Mouse (Mus musculus) forebrain, postnatal 0 days (tissue): ENCODE measurements around the gene Grcc10. TPM values are rescaled to one million over a fixed set of nuclear protein-coding genes. Genes with fewer than 3 reads are reported as not detected.

Experiments used
- ATAC-seq: fragments of 200-750 bp; cut with Nextera tagmentation; 2 replicates; pipeline ENCODE4 v1.8.0; 2017; ENCODE audit warnings: mild to moderate bottlenecking, moderate library complexity
- DNase-seq: peaks from one replicate; pipeline ENCODE4 v3.0.0-alpha.2; 2015
- H3K27ac ChIP-seq: fragments of 300-500 bp; sonication (generic); 2 replicates; pipeline ENCODE4 v1.5.1; 2014; ENCODE audit warnings: low read depth, mild to moderate bottlenecking, antibody characterized with exemption, low read length, moderate library complexity, mixed read lengths
- H3K27me3 ChIP-seq: fragments of 300-500 bp; sonication (generic); 2 replicates; pipeline ENCODE4 v1.6.1; 2014; ENCODE audit warnings: mild to moderate bottlenecking, low read length, mixed read lengths; ENCODE audit not compliant: insufficient read depth
- H3K36me3 ChIP-seq: fragments of 300-500 bp; sonication (generic); 2 replicates; pipeline ENCODE4 v1.6.1; 2014; ENCODE audit warnings: mild to moderate bottlenecking, moderate library complexity; ENCODE audit not compliant: insufficient read depth
- H3K4me1 ChIP-seq: fragments of 300-500 bp; sonication (generic); 2 replicates; pipeline ENCODE4 v1.6.1; 2014; ENCODE audit warnings: antibody characterized with exemption; ENCODE audit not compliant: insufficient read depth
- H3K4me2 ChIP-seq: fragments of 300-500 bp; sonication (generic); 2 replicates; pipeline ENCODE4 v1.6.1; 2014; ENCODE audit warnings: low read depth, mild to moderate bottlenecking, moderate library complexity
- H3K4me3 ChIP-seq: fragments of 300-500 bp; sonication (generic); 2 replicates; pipeline ENCODE4 v1.5.1; 2014; ENCODE audit warnings: low read depth, low read length, mixed read lengths
- H3K9ac ChIP-seq: fragments of 300-500 bp; sonication (generic); 2 replicates; pipeline ENCODE4 v1.6.1; 2014; ENCODE audit warnings: mild to moderate bottlenecking
- H3K9me3 ChIP-seq: fragments of 300-500 bp; sonication (generic); 2 replicates; pipeline ENCODE4 v1.6.1; 2016; ENCODE audit warnings: low read length
- CTCF ChIP-seq: sonication (generic); IDR thresholded peaks from 2 replicates; pipeline ENCODE4 v1.5.1; 2016; ENCODE audit warnings: antibody characterized with exemption, control low read depth, low read depth
- WGBS: fragments of 180-500 bp; shearing (Covaris S2); extraction: QIAGEN DNeasy Blood & Tissue Kit; methylation state at CpG from one replicate; pipeline ENCODE4 v1.1.7; 2014; 5-methylcytosine and 5-hydroxymethylcytosine counted together
- polyA plus RNA-seq: library from polyadenylated mRNA; unstranded; fragments of >200 nt; fragmentation: Nextera tagmentation; extraction: Ambion mirVana; gene quantifications from 2 replicates; pipeline ENCODE4 v1.2.1, GENCODE M21; 2015
- total RNA-seq: library from RNA; depleted of rRNA; stranded (reverse); fragments of >200 nt; gene quantifications from 2 replicates; pipeline ENCODE4 v1.2.3, GENCODE M21; 2014

Gene Grcc10
- total and polyA plus RNA-seq, 2 experiments from 2014 or later: 257 to 699 TPM

DNA sequence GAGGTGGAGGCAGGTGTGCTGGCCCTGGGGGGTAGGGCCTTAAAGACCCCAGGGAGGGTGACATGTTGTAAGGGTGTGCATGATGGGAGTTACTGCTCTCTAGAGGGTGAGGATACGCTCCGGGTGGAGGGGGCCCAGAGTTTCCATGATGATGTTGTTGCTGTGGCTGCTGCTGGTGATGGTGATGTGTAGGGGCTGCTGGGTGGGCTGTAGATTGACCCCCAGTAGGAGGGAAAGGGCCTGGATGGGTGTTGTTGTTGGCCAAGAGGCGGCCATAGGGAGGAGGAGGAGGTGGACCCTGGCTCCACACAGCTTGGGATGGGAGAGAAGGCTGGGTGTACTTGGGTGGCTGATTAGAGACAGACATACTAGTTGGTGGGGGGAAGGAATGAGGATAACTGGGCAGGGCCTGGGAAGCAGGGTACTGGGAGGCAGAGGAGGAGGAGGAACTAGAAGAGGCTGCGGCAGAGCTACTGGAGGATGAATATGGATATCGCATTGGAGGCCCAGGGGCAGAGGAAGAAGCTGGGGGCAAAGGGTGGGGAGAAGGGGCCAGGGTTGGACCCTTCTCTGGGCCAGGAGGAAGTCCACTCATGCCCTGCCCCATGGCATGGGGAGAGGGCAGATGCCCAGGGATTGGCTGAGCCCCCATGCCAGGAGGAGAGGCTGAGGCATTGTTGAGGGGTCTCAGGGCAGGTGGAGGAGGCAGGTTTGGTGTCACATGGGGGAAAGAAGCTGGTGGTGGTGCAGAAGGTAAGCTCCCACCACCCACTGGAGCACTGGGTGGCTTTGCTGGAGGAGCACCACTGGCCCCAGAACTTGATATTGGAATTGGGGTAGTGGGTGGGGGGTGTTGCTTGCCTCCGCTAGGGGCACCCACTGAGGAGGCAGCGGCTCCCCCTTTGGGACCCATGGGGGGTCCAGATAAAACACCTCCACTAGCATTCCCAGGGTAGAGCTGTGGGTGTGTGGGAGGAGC lies 5.8 kb upstream of the Grcc10 start:
- peaks cover 56% of the 10 kb centered on the region for H3K36me3 ChIP-seq
- no peak overlapping the region for H3K4me3 ChIP-seq
- ATAC-seq (no peak), DNase-seq (no peak)
- H3K27ac ChIP-seq: no peak overlapping the region
- 87% methylated on average over 7 of the region's 7 CpGs for WGBS
- H3K27me3 ChIP-seq: no peaks in the 10 kb centered on the region
- no peak overlapping the region for H3K4me2 ChIP-seq
- TF ChIP-seq CTCF: no peak
- no peaks in the 10 kb centered on the region for H3K9me3 ChIP-seq
- no peaks in the 10 kb centered on the region for H3K4me1 ChIP-seq
- H3K9ac ChIP-seq: peak overlapping the region; percentile 83; the same call in 1 of the 2 replicates

GRCm38 (mm10) chr6:124746296-124746605 lies 5.1 kb upstream of the Grcc10 start:
- no peak for TF ChIP-seq CTCF
- Histone ChIP-seq H3K9me3 (no peaks in the 10 kb centered on the region), H3K27me3 (no peaks in the 10 kb centered on the region), H3K36me3 (peaks cover 56% of the 10 kb centered on the region), H3K4me3 (peak overlapping the region; percentile 61), H3K4me1 (no peaks in the 10 kb centered on the region), H3K27ac (peak overlapping the region; percentile 89), H3K4me2 (peak overlapping the region; percentile 100), H3K9ac (peak overlapping the region; percentile 83)
- ATAC-seq: no peak
- 18% methylated on average over 8 of the region's 8 CpGs for WGBS
- DNase-seq: no peak

DNA sequence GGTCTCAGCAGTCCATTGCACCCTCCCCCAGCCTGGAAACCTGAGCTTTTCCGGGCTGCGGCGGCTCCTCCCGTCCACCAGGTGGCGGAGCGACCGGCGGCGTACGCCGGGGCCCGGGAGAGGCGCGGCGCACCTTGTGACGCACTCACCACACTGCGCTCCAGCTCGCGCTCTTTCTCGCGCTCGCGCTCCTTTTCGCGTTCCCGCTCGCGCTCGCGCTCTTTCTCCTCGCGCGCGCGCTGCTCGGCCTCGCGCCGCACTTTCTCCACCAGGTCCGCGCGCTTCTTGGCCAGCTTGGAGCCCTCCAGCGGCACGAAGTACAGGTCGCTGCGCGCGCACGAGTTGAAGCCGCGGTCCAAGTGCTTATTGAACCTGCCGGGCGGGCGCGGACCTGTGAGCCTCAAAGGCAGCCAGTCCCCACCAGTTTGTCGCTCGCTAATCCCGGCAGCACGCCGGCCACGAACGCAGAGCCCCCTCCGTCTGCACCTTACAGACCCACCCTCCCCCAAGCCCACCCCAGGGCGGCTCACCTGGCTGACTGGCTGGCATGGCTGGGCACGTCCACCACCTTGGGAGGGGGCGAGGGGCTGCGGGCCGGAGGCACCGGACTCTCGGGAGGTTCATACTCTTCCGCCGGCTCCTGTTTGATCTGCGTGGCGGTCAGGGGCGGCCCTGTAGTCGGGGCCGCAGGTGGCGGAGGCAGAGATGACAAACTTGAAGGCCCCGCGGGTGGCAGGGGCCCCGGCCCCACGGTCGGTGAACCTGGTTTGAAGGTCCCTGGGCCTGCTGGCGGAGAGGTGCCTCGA lies 4.5 kb upstream of the Grcc10 start:
- peak overlapping the region; percentile 100 for H3K4me2 ChIP-seq
- WGBS: 3% methylated on average over 82 of the region's 85 CpGs
- TF ChIP-seq CTCF: peak; percentile 90
- ATAC-seq (peak; percentile 84), DNase-seq (peak; percentile 99)
- peaks cover 56% of the 10 kb centered on the region for H3K36me3 ChIP-seq
- H3K9ac ChIP-seq: peak overlapping the region; percentile 83
- peak overlapping the region; percentile 61 for H3K4me3 ChIP-seq
- H3K4me1 ChIP-seq: no peaks in the 10 kb centered on the region
- H3K9me3 ChIP-seq: no peaks in the 10 kb centered on the region
- H3K27me3 ChIP-seq: no peaks in the 10 kb centered on the region
- H3K27ac ChIP-seq: peak overlapping the region; percentile 89

DNA sequence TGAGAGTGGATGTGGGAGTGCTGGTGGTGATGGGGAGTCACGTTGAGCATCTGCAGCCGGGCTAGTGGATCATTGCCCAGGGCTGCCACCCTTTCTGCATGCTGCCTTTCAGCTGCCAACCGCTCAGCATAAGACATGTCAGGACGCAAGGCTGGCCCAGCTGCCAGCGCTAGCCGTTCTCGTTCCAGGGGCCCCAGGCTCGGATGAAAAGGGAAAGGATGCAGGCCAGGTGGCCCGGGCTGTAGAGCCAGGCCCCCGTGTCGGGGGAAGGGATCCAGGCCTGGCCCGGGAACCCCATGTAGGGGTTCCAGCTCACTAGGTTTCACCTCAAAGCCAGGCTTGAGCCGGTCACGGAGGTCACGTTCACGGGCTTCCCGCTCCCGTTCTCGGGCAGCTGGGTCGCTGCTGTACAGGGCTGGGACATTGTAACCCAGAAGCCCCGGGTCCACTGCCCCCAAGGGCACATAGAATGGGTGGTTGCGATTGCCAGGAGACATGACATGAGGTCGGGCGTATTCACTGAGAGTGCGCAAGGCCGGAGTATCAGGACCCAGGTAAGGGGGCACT lies 3.7 kb upstream of the Grcc10 start:
- Histone ChIP-seq H3K4me2 (peak overlapping the region; percentile 100), H3K4me3 (peak overlapping the region; percentile 61), H3K9me3 (no peaks in the 10 kb centered on the region), H3K36me3 (peaks cover 54% of the 10 kb centered on the region), H3K27ac (peak overlapping the region; percentile 71), H3K9ac (peak overlapping the region; percentile 31; the same call in 1 of the 2 replicates), H3K27me3 (no peaks in the 10 kb centered on the region), H3K4me1 (peaks cover 2% of the 10 kb centered on the region; the same call in 1 of the 2 replicates)
- ATAC-seq: no peak
- WGBS: 69% methylated on average over 26 of the region's 26 CpGs
- no peak for DNase-seq
- no peak for TF ChIP-seq CTCF

GRCm38 (mm10) chr6:124743647-124744046 lies 2.5 kb upstream of the Grcc10 start:
- TF ChIP-seq CTCF: no peak
- Histone ChIP-seq H3K9ac (no peak overlapping the region), H3K27ac (no peak overlapping the region), H3K27me3 (no peaks in the 10 kb centered on the region), H3K4me3 (no peak overlapping the region), H3K4me1 (peaks cover 6% of the 10 kb centered on the region; the same call in 1 of the 2 replicates), H3K4me2 (no peak overlapping the region), H3K9me3 (no peaks in the 10 kb centered on the region), H3K36me3 (peaks cover 45% of the 10 kb centered on the region)
- DNase-seq (no peak), ATAC-seq (no peak)
- 90% methylated on average over 8 of the region's 8 CpGs for WGBS

DNA sequence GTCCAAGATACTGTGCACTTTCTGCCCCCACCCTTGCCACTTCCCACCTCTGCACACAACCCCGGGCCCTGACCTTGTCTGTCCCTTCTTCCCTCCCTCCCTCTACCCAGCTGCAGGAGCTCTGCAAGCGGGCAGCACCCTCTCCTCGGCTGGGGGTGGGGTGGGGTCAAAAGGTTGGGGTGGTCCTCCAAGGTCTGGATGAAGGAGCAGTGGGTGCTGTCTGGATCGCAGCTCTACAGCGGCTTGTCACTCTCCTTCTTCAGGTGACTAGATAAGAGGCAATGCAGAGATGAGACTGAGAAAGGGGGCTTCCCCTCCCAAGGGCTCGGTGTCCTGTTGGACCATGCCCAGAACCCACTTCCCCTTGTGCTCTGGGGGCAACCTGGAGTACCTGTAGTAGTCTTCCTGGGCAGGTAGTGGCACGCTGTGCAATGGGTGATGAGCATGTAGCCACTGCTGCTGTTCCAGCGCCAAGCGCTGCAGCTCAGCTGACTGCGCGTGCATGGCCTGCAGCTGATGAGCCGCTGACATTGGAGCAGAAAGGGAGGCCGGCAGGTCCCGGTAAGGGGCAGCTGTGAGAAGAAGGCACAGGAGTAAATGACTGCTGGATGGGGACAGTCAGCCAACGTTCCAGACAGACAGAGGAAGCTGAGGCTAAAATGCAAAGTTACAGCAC lies 1.8 kb upstream of the Grcc10 start:
- Histone ChIP-seq H3K9me3 (no peaks in the 10 kb centered on the region), H3K36me3 (peaks cover 40% of the 10 kb centered on the region), H3K27me3 (no peaks in the 10 kb centered on the region), H3K4me3 (no peak overlapping the region), H3K4me1 (peaks cover 6% of the 10 kb centered on the region; the same call in 1 of the 2 replicates), H3K27ac (no peak overlapping the region), H3K9ac (no peak overlapping the region), H3K4me2 (no peak overlapping the region)
- DNase-seq: no peak
- WGBS: 93% methylated on average over 15 of the region's 15 CpGs
- TF ChIP-seq CTCF: no peak
- no peak for ATAC-seq
